Mouse (Mus musculus) megakaryocyte, embryonic 14.5 days (primary cell): ENCODE results near the gene Col12a1.

Experiments used
- FLI1 ChIP-seq: IDR thresholded peaks from 2 replicates; pipeline ENCODE4 v1.6.1; 2012; ENCODE audit warnings: low read length, inconsistent platforms, mixed read lengths
- GATA1 ChIP-seq: IDR thresholded peaks from 3 replicates; pipeline ENCODE4 v1.6.1; 2012; ENCODE audit warnings: mixed read lengths, low read length, inconsistent platforms, borderline replicate concordance

GRCm38 (mm10) chr9:79719451-79719850 lies 820 bp upstream of the Col12a1 start:
- TF ChIP-seq GATA1 (no peak), FLI1 (no peak)
